Mouse (Mus musculus) limb, embryonic 10.5 days (tissue): ENCODE measurements around the gene Slc46a1. TPM values are rescaled to one million over a fixed set of nuclear protein-coding genes. Genes with fewer than 3 reads are reported as not detected.

Experiments
- DNase-seq: peaks from one replicate; pipeline ENCODE4 v3.0.0-alpha.2; 2017; ENCODE audit warnings: low spot score
- H3K27ac ChIP-seq: fragments of 300-500 bp; sonication (generic); 2 replicates; pipeline ENCODE4 v1.5.1; 2016; ENCODE audit warnings: mild to moderate bottlenecking
- H3K27me3 ChIP-seq: fragments of 300-500 bp; sonication (generic); 2 replicates; pipeline ENCODE4 v1.6.1; 2016; ENCODE audit warnings: low read depth, mild to moderate bottlenecking; ENCODE audit not compliant: poor library complexity, severe bottlenecking
- H3K36me3 ChIP-seq: fragments of 300-500 bp; sonication (generic); 2 replicates; pipeline ENCODE4 v1.6.1; 2016; ENCODE audit warnings: mild to moderate bottlenecking, moderate library complexity
- H3K4me1 ChIP-seq: fragments of 300-500 bp; sonication (generic); 2 replicates; pipeline ENCODE4 v1.6.1; 2016
- H3K4me3 ChIP-seq: fragments of 300-500 bp; sonication (generic); 2 replicates; pipeline ENCODE4 v1.5.1; 2016; ENCODE audit warnings: mild to moderate bottlenecking, moderate library complexity
- H3K9me3 ChIP-seq: fragments of 300-500 bp; sonication (generic); replicated peaks from 2 replicates; pipeline ENCODE4 v1.6.1; 2016; ENCODE audit warnings: mild to moderate bottlenecking
- WGBS: fragments of 180-500 bp; shearing (Covaris S2); methylation state at CpG from one replicate; pipeline ENCODE4 v1.1.7; 2016; 5-methylcytosine and 5-hydroxymethylcytosine counted together
- polyA plus RNA-seq: library from polyadenylated mRNA; unstranded; fragments of >200 nt; fragmentation: Nextera tagmentation; extraction: Ambion mirVana; gene quantifications from 2 replicates; pipeline ENCODE4 v1.2.1, GENCODE M21; 2016

The Slc46a1 gene
- polyA plus RNA-seq, 1 experiment from 2014 or later = 15.0 TPM

DNA sequence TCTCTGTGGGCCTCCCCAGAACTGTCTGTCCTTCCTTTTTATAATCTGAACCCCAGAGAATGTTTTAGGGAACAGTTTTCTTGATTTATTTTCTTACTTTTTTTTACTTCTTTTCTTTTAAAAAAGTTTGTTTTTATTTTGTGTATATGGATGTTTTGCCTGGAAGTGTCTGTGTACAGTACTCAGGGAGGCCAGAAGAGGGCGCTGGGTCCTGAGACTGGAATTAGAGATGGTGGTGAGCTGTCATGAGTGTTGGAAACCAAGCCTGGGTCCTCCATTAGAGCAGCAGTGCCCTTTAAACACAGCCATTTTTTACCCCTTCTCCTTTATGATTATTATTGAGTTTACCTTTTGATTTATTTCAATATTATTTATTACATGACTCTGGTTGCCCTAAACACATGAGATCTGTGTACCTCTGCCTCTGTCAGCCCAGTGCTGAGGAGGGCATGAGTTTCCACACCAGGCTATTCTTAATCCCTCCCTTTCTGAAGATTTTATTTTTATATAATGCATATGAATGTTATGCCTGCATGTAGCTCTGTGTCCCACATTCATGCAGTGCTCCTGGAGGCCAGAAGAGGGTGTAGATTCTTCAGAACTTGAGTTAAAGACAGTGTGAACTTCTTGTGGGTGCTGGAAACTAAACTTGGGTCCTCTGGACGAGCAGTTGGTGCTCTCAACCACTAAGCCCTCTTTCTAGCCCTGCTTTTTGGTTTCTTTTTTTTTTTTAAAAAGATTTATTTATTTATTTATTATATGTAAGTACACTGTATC, 50.2 kb downstream of the Slc46a1 start:
- Histone ChIP-seq H3K27me3 (no peaks in the 10 kb centered on the region), H3K36me3 (peaks cover 69% of the 10 kb centered on the region), H3K27ac (no peak overlapping the region), H3K4me1 (peaks cover 19% of the 10 kb centered on the region), H3K4me3 (no peak overlapping the region), H3K9me3 (no peaks in the 10 kb centered on the region)
- WGBS = 69% methylated on average over 2 of the region's 2 CpGs
- no peak for DNase-seq

DNA sequence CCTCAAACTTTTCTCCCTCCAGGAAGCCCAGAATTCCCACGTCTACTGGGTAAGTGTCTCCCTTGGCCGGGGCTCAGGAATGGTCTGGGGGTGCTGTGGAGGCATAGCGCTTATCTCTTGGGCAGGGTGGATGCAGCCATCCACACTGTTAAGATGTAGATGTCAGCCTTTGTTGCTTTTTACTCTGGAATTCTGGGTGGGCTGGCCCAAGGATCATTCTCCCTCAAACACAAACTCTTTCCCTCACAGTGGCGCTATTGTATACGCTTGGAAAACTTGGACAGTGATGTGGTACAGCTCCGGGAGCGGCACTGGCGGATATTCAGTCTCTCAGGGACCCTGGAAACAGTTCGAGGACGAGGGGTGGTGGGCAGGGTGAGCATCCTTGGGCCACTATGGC, 53.4 kb downstream of the Slc46a1 start:
- Histone ChIP-seq H3K4me3 (no peak overlapping the region), H3K27ac (no peak overlapping the region), H3K36me3 (peaks cover 96% of the 10 kb centered on the region), H3K27me3 (no peaks in the 10 kb centered on the region), H3K9me3 (no peaks in the 10 kb centered on the region), H3K4me1 (no peaks in the 10 kb centered on the region)
- WGBS = 95% methylated on average over 10 of the region's 10 CpGs
- no peak for DNase-seq

Other genes with a start within 250 kb of the Slc46a1 start
- gene Sdf2, start 220.0 kb upstream of the Slc46a1 start, polyA plus RNA-seq = 40.9 and 43.8 TPM in 2 replicates
- gene Supt6, start 219.7 kb upstream of the Slc46a1 start, polyA plus RNA-seq = 38.2 and 41.6 TPM in 2 replicates
- gene 2610507B11Rik, start 203.9 kb upstream of the Slc46a1 start, polyA plus RNA-seq = 63.6 and 68.9 TPM in 2 replicates
- 0.31 TPM in 2 replicates for gene BC030499, start 174.9 kb upstream of the Slc46a1 start, polyA plus RNA-seq
- gene Spag5, start 164.2 kb upstream of the Slc46a1 start, polyA plus RNA-seq = 72.8 and 84.8 TPM in 2 replicates
- 2.0 and 4.3 TPM in 2 replicates for gene Aldoc, start 142.7 kb upstream of the Slc46a1 start, polyA plus RNA-seq
- 80.3 and 83.6 TPM in 2 replicates for gene Pigs, start 137.3 kb upstream of the Slc46a1 start, polyA plus RNA-seq
- 77.9 and 83.0 TPM in 2 replicates for gene Unc119, start 122.2 kb upstream of the Slc46a1 start, polyA plus RNA-seq
- 0.06 TPM in 1 of 2 replicates, not detected in the other for gene Foxn1, start 79.1 kb upstream of the Slc46a1 start, polyA plus RNA-seq
- not detected in 2 replicates for gene Slc13a2, start 43.5 kb upstream of the Slc46a1 start, polyA plus RNA-seq
- gene Sarm1, start 32.1 kb downstream of the Slc46a1 start, polyA plus RNA-seq = 2.3 and 2.5 TPM in 2 replicates
- gene Vtn, start 33.4 kb downstream of the Slc46a1 start, polyA plus RNA-seq = 0.11 TPM in 1 of 2 replicates, not detected in the other
- not detected in 2 replicates for gene Sebox, start 37.8 kb downstream of the Slc46a1 start, polyA plus RNA-seq
- 73.7 and 85.5 TPM in 2 replicates for gene Tmem199, start 46.5 kb downstream of the Slc46a1 start, polyA plus RNA-seq
- gene Poldip2, start 46.5 kb downstream of the Slc46a1 start, polyA plus RNA-seq = 179 TPM in 2 replicates
- 92.4 and 94.1 TPM in 2 replicates for gene Tnfaip1, start 70.6 kb downstream of the Slc46a1 start, polyA plus RNA-seq
- 85.7 and 97.9 TPM in 2 replicates for gene Ift20, start 70.7 kb downstream of the Slc46a1 start, polyA plus RNA-seq
- 87.7 and 104 TPM in 2 replicates for gene Tmem97, start 85.1 kb downstream of the Slc46a1 start, polyA plus RNA-seq
- 11.4 and 11.7 TPM in 2 replicates for gene Nlk, start 231.7 kb downstream of the Slc46a1 start, polyA plus RNA-seq